Mouse (Mus musculus): ENCODE results near the gene Arf5. TPM values are rescaled to one million over a fixed set of nuclear protein-coding genes. Genes with fewer than 3 reads are reported as not detected.
A peak's percentile ranks its signal among the peaks of the same experiment; 100 is the strongest.

The Arf5 gene
- total RNA-seq, 2 experiments from 2014 or later = 97.7 to 99.2 TPM

DNA sequence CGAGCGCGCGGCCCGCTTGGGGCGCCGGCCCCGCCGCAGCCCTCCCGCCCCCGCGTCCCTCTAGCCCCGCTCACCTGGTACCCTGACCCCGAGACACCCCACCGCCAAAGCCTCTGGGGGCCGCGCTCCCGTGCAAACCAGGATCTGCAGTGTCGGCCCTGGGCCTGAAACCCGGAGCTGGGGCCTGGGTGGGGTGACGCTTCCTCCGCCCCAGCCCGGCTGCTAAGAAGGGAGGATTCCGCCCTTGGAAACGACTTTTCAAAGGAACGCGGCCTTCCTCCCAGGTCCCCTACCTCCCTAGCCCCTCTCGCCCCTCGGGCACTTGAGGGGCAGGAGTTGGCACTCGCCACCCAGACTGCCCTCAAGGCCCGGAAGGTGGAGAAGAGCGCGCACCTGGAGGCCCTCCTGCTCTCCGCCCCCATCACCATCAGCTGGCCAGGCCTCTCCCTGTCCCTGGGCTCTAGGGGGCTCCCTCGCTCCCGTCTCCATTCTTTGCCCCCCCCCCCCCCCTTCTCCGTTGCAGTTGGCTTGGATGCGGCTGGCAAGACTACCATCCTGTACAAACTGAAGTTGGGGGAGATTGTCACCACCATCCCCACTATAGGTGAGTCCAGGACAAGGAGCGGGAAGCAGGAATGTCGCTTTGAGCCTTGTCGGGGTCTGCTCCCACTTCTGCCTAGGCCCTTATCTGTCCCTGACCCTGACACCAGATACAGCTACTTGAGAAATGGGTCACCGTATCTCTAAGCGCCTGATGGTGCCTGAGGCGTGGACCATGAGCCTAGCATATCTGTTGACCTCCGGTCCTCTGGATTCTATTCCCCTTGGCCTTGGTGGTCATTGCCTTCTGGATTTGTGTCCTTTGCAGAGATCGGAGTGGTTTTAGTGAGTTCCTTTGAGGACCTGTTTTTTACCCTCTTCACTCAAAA lies 671 bp downstream of the Arf5 start:
- DNase-seq = peak; percentile 44
- intact Hi-C loops (cut with DNase I; ENCODE audit: low total_unique reads) = loop anchor here (5.0 kb wide), 1 partner anchor 53 kb away; the partner anchor contains the start of gene Snd1

DNA sequence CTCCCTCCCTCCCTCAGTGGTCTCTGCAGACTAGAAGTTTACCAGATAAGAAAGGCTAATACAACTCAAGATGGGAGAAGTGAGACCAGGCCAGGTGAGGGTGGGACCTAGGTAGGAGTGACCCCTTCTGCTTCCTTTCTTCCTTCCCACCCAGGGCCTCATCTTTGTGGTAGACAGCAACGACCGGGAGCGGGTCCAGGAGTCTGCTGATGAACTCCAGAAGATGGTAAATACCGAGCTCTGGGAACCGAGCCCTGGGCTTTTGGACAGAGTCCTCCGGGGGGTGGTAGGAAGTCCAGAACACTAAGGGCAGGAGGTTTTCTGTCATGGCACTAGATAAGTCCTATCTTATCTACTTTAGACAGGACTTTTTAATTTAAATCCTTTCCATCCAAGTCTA lies 1.7 kb downstream of the Arf5 start:
- intact Hi-C loops (cut with DNase I; ENCODE audit: low total_unique reads) = no loop called here
- no peak for DNase-seq

DNA sequence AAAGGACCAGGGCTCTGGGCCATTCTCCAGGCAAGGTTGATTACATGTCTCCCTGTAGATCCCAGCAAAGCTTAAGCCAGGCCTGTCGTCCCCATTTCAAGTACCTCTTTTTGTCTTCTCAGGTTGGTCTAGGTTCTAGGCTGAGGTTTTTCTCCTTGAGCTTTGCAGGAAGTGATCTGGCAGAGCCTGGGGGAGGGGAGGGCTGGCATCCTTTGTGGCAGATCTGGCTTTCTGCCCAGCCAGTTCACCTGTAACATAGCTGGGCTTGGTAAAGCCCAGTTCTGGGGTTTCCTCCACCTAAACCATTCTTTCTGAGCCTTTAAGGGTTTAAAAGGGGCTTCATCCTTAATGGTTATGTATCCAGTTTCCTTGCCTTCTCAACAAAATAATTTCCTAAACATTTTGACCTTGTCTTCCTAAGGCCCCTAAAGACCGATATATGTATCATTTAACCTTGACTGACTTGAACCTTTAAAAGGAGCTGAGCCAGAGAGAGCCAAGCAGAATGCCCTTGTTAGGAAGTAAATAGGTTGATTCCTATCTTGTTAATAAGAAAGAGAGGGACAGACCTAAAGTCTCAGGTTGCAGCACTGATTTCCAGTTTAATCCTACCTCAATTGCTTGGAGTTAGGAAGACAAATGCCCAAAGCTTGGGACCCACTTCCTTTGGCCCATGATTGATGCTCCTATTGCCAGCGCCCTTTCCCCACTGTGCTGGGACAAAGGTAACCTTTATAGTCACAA lies 3.9 kb downstream of the Arf5 start, which contains the start of gene Fscn3:
TSS of gene Fscn3 (plus strand) at position 694 of the 744 bp plus-strand sequence.
- DNase-seq = no peak
- intact Hi-C loops (cut with DNase I; ENCODE audit: low total_unique reads) = no loop called here

DNA sequence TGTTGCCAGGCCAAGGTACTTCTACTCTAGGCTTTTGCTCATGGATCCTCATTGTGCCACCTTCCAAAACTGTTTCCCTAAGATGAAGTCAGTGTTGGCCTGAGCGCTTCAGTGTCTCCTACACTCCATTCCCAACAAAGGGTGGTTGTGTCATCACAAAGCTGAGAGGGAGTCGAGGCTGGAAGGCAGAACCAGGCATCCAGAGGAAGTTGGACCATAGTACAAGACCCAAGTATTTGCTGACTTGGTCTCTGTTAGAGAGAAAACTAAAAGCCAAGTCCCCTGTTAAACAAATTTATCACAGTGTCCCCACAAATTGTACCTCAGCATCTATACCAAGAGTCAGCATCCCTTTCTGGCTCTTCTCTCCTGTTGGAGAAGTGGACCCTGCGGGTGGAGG lies 4.9 kb downstream of the Arf5 start, which contains the start of gene Gcc1:
TSS of gene Gcc1 (minus strand) at position 101 of the 400 bp plus-strand sequence.
- no peak for DNase-seq
- intact Hi-C loops (cut with DNase I; ENCODE audit: low total_unique reads) = no loop called here

DNA sequence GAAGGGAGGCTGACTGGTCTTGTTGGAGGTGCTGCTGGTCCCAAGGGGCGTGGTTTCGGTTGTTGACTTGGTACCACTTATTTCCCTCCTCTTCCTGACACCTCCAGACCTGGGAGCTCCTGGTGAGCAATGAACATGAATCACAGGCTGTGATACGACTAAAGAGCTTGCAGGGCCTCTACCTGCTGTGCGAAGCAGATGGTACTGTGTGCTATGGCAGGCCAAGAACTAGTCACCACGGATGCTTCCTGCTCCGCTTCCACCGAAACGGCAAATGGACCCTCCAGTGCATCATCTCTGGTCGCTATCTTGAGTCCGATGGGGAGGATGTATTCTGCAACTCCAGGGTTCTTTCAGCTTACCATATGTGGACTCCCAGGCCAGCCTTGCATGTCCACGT lies 6.5 kb downstream of the Arf5 start:
- intact Hi-C loops (cut with DNase I; ENCODE audit: low total_unique reads) = no loop called here

DNA sequence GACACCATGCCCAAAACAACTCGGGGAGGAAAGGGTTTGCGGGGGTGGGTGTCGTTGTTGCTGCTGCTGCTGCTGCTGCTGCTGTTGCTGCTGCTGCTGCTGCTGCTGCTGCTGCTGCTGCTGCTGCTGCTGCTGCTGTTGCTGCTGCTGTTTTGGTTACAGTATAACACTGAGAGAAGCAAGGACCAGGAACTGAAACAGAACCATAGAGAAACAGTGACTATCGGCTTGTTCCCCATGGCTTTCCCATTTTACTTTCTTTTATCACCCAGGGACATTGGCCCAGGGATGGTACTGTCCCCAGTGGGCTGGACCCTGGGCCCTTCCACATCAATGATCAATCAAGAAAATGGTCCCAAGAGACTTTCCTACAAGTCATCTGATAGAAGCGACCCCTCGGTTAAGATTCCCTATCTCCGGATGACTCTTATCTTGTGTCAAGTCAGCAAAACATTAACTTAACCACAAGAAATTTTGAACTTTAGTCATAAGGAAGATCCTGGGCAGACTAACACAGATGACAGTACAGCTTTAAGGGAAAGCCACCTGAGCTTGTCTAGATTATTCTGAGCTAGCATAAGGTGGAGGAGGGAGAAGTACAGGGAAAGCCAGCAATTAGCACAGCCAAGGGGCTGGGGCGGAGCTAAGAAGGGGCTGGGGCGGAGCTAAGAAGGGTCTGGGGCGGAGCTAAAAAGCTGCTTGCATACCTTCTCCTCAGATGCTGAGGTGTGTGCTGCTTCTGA lies 7.6 kb downstream of the Arf5 start:
- intact Hi-C loops (cut with DNase I; ENCODE audit: low total_unique reads) = no loop called here
- no peak for DNase-seq

More for the DNA sequence above, 6.5 kb downstream of the Arf5 start:
- no peak for DNase-seq

DNA sequence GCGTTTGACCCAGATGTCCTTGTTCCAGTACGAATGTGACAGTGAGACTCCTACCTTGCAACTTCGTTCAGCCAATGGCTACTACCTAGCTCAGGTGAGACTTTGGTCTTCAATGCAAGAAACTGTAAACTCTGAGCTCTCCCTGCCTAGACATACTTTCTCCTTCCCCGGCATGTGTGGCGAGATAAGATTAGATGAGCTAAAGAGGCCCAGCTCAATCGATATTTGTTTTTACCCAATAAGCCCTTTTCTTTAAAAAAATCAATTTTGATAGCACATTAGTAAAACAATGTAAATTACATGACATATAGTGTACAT lies 8.1 kb downstream of the Arf5 start:
- no peak for DNase-seq
- intact Hi-C loops (cut with DNase I; ENCODE audit: low total_unique reads) = no loop called here

DNA sequence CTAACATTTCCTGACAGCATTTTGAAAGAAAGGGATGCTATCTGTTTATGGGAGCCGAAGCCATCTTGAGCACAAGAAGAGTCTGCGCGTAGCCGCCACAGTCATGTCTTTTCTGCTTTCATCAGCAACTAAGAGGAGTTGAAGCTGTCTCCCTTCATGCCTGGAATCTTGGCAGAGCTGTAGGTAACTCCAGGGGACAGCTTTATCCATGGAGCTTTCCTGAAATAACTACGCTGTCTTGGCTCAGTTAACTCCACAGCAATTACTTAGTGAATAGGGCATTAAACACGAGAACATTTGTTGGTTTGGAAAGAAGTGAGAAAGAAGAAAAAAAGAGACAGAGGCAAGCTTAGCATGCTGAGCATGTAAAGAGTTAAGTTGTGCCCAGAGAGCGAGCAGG lies 24.6 kb downstream of the Arf5 start:
- no peak for DNase-seq
- intact Hi-C loops (cut with DNase I; ENCODE audit: low total_unique reads) = no loop called here

DNA sequence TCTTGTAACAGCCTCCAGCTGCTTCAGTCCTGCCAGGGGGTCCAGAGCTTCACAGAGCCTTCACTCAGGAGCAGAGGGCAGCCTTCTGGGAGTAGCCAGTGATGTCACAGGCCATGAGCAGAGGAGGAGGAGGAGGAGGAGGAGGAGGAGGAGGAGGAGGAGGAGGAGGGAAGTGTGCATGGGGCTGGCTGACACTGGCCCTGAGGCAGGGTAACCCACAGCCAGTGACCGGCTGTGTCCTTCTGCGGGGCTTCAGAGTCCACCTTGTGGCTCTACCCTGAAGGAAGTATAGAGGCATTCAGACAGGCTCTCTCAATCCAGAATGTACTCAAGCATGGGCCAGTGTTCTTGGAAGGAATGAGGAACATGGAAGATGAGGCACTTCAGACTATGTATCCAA lies 25.9 kb downstream of the Arf5 start, which contains the start of gene Pax4:
TSS of gene Pax4 (minus strand) at position 101 of the 400 bp plus-strand sequence.
- no peak for DNase-seq
- intact Hi-C loops (cut with DNase I; ENCODE audit: low total_unique reads) = no loop called here

DNA sequence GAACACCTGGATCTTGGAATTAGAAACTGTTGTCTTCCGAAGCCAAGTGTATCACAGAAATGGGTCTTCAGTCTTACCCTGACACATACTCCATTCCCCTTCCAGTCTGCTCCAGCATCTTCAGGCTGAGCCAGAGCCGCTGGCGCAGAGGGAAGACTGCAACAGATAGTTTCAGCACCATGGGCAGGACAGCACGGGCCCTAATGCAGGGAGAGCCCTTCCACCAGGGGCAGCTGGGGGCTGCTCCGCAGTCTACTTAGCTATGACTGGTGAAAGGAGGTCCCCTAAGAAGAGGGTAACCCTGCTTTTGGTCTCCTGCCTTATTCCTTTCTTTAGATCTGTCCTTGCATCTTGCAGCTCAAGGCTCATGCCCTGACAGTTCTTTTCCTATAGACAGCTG lies 27.1 kb downstream of the Arf5 start:
- no peak for DNase-seq
- intact Hi-C loops (cut with DNase I; ENCODE audit: low total_unique reads) = no loop called here

DNA sequence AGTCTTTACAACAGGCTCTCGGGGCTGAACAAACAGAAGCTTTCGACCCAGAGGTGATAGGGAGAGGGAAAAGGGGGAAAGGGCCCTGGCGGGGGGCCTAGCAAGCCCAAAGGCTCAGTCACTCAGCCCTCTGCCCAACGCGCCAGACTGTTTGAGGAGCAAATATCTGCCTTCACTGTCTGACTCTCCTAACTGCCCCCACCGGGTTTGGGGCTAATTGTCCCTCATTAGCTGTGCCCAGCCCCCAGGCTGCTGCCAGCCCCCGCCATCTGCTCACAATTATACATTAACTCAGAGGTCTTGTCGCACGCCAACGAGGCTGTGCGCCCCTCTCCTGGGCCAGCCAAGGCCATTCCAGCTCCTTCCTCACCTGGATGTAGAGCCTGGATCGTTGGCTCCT lies 27.6 kb downstream of the Arf5 start:
- no peak for DNase-seq
- intact Hi-C loops (cut with DNase I; ENCODE audit: low total_unique reads) = no loop called here

DNA sequence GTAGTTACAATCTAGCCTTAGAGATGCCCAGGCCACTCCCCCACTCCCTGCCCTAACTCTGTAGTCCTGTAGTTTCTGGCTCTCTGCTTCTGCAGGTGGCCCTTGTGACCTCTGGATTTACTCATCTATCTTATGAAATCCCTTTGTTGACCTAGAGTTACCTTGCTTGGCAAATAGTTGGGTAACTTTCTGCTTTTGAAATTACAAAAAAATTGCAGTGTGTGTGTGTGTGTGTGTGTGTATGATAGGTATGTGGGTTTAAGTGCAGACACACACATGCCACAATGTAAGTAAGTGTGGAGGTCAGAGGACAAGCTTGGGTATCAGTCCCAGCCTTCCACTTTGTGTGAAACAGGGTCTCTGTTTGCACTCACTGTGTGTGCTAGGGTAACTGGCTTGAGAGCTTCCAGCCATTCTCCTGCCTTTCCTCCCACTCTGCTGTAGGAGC lies 35.9 kb downstream of the Arf5 start:
- intact Hi-C loops (cut with DNase I; ENCODE audit: low total_unique reads) = no loop called here

DNA sequence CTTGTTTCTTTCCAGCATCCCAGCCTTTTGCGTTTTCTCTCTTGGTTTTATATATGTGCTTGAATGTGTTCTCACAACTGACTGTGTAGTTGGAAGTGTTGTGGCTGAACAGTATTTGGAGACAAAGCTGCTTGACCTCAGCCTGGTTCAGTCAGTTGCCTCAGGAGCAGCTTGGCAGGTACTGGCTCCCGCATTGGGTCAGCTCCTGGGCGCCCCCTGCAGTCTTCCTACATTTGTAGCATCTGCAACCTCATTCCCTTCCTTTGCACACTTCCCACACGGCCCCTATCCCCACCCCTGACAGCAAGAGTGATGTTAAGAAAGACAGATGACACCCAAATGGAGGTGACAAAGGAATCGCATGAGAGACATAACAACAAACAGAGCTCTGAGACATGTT lies 37.2 kb downstream of the Arf5 start:
- intact Hi-C loops (cut with DNase I; ENCODE audit: low total_unique reads) = no loop called here
- peak; percentile 67 for DNase-seq

More for the DNA sequence above, 35.9 kb downstream of the Arf5 start:
- DNase-seq = no peak

DNA sequence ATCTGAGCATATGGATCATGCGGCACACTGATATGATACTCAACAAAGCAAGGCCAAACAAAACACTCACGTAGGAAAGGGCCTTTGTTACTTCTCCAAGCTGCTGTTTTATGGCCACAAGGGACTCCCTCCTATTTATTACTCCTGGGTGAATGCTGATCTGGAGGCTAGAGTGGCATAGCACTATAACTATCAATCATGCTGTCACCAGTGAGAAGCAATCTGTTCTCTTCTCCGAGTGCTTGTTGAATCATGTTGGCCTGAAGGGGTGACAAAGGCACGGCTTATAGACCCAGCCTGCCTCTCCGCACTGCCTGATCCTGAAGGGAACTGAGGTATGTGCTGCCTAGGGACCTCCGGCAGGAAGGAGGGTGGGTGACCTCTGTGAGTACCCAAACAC lies 41.3 kb downstream of the Arf5 start:
- DNase-seq = no peak
- intact Hi-C loops (cut with DNase I; ENCODE audit: low total_unique reads) = no loop called here

DNA sequence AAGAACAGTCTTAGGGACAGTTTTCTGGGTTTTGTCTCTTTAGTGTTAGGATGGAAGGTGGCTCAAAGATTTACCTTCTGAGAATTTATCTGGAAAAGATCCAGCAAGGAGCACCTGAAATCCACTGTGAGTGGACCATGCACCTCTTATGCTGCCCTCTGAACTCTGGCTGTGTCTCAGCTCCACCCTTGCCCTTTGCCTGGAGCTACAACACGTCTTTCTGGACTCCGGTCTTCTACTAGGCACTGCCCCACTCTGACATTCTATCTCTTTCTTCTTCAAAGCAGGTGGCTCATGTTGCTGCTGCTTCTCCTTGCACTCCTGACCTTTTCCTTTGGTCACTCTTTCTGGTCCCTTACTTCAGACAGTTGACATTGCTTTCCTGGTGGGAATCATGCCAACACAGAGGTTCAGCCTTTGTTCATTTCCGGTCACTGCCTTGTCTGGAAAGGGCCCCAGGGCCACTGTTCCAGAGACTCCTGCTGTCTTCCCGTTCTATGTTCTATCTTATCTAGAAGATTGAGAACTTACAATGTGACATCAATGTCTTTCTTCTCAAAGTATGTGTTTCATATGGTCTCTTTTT lies 46.8 kb downstream of the Arf5 start:
- no peak for DNase-seq
- intact Hi-C loops (cut with DNase I; ENCODE audit: low total_unique reads) = loop anchor here (10.0 kb wide), 1 partner anchor 205 kb away; no protein-coding TSS in a partner anchor

DNA sequence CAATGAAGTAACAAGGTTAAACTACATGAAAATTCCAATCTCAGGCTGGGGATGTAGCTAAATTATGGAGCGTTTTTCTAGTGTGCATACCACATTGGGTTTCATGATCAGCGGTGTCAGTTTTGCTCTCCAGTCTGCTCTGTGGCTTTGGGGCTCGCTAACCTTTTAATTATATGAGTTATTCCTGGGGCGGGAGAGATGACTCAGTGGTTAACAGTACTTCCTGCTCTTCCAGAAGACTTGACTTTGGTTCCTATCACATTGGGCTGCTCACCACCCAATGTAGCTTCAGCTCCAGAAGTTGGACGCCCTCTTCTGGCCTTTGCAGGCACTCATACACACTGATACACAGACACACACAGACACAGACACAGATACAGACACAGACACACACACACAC lies 47.3 kb downstream of the Arf5 start:
- intact Hi-C loops (cut with DNase I; ENCODE audit: low total_unique reads) = loop anchor here (10.0 kb wide), 1 partner anchor 206 kb away; no protein-coding TSS in a partner anchor
- no peak for DNase-seq

DNA sequence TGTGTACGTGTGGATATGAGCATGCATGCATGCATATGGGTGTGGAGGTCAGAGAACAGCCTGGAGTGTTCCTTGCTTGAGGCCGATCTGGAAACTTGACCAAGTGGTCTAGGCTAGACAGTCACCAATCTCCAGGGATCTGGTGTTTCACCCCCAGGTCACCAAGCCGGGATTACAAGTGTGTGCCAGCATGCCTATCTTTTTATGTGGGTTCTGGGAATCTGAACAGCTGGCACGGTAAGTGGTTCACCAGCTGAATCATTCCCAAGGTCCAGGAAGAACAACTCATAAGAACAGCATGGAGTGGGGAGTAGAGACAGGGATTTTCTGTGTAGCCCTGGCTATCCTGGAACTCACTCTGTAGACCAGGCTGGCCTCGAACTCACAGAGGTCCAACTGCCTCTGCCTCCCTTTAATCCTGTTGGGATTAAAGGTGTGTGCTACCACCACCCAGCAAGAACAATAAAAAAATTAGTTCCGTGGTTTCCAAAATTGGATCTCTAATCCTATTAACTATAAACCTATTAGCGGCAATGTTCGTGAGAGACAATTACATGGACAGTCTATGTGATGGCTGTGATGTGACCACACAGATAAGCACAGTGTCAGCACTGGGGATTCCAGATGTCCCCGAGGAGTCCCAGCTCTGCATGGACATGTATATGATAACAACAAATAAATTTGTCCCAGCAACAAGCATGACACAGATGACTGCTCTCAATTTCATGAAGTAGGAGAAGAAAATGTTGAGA lies 48.1 kb downstream of the Arf5 start:
- intact Hi-C loops (cut with DNase I; ENCODE audit: low total_unique reads) = loop anchor here (10.0 kb wide), 1 partner anchor 207 kb away; no protein-coding TSS in a partner anchor
- DNase-seq = no peak

DNA sequence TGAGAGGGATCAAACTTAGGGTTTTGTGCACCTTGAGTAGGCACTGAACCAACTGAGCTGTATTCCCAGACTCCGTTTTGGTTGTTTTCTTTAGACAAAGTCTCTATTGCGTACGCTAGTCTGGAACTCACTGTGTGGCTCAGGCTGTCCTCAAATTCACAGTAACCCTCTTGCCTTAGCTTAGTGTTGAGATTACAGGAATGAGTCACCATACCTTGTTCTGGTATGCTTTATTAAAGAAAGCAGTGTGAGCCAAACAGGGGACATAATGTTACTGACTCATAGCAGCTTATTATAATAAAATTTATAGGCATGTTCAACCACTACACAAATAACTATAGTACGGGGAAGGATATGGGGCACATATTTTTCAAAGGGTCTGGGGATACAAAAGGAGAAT lies 50.9 kb downstream of the Arf5 start:
- no peak for DNase-seq
- intact Hi-C loops (cut with DNase I; ENCODE audit: low total_unique reads) = loop anchor here (10.0 kb wide), 1 partner anchor 209 kb away; no protein-coding TSS in a partner anchor
